Mouse (Mus musculus): ENCODE measurements around the gene Nhsl1.
A peak's percentile ranks its signal among the peaks of the same experiment; 100 is the strongest.

Gene Nhsl1

DNA sequence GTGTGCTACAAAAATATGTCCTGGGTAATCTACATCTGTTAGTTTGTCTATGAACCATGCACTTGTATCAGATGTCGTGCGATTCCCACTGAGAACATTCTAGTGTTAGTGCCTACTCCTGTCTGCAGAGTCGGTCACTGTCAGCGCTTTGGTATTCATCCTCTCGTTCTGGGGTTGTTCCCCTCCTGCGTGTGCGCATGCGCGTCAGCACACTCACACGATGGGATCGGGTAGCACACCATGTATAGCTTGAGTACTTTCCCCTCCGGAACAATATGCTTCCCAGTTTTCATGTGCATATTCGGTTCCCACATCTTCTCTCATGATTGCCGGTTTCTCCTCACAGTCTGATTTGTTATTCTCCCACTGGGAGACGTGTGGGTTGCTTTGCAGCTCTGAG is 28.4 kb downstream of the Nhsl1 start:
- DNase-seq, result no peak

DNA sequence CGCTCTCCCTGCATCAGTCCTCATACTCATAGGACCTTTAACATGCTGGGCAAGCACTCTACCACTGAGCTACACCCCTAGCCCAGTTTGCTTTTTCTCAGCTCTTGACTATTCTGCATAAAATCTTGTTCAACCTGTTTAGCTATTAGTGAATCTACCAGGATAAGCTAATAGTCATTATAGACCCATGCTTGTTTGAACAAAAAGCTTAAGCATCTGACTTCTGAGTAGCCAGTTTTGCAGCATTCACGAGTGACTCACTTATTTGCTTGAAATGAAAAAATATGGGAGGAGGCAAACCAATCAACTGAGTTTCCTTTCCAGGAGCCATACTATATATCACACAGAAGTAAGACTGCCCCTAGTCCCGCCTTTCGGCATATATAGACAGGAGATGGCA is 32.0 kb downstream of the Nhsl1 start:
- no peak for DNase-seq

DNA sequence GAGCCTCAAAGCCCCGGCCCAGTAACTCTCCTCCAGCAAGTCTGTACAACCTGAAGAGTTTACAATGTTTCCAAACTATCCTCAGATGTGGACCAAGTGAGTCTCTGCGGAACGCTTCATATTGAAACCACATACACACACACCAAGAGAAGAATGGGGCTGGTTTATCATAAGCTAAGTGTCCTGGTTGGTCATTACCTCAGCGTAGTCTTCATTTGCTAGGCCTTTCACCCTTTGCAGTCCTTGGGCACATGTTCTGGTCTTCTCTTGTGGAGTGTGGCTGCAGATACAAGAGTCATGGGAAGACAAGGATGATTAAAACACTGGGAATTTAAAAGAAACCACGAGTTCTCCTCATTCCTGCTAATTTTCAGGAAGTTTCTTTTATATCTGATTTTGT is 34.2 kb downstream of the Nhsl1 start:
- DNase-seq, result no peak

DNA sequence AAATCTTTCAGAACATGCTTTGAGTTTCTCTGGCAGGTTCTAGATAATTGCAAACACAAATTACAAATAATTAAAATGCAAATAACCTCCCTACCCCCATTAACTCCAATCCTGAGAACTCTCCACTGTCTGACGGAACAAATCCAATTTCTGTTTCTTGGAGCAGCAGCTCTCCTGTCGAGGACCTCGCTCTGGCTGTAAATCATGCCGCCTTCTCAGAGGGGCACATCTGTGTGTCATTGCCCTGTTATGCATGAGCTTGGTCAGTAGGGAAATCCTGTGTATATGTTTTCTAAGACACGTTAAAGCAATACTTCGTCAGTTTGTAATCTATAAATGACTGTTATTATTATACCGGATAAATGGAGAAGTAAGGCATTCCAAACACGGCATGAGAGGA is 35.3 kb downstream of the Nhsl1 start:
- no peak for DNase-seq

DNA sequence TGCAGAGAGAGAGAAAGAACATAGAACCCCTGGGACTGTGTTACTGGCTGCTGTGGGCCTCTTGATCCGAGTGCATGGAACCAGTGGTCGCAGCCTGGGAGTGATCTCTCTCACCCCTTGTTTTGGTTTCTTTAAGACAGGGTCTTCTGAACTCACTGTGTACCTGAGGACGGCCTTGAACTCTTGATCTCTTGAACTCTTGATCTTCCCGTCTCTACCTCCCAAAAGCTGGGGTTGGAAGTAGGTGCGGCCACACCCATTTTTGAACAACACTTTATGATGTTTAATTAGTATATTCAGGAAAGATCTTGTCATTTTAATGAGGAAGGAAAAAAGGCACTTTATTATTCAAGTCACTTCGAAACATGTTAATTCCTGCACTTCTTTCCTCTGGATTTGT is 37.7 kb downstream of the Nhsl1 start:
- no peak for DNase-seq

DNA sequence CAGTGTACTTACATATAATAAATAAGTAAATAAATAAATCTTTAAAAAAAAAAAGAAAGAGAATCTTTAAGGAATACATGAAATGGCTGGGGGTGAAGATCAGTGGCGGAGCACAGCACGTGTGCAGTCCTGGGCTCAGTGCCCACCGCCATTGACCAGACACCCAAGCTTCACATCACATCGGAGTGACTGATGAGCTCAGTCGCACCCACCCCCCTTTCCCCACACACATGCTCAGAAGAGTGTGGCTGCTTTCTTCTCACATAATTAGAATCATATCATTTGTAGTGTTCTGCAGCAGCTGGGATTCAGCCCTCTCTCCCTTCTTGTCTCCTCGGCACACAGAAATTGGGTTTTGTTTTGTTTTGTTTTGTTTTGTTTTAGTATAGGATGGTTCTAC is 38.4 kb downstream of the Nhsl1 start:
- DNase-seq, result no peak

DNA sequence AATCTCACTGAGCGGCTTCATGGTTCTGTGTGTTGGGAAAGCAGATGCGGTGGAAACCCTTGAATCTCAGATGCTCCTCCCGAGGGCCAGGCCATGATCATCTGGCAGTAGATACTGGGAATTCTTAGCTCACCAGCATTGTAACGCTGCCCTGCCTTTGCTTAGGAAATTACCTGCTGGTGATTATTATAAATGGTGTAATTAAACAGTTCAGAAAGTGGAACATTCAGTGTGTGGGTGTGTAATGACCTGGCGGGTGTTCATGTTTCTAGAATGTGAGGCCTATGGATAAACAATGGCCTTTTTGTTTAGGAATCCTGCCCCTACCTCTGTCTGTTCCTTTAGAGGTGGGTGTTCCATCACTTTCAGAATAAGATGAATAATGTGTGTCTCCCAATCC is 39.7 kb downstream of the Nhsl1 start:
- no peak for DNase-seq

DNA sequence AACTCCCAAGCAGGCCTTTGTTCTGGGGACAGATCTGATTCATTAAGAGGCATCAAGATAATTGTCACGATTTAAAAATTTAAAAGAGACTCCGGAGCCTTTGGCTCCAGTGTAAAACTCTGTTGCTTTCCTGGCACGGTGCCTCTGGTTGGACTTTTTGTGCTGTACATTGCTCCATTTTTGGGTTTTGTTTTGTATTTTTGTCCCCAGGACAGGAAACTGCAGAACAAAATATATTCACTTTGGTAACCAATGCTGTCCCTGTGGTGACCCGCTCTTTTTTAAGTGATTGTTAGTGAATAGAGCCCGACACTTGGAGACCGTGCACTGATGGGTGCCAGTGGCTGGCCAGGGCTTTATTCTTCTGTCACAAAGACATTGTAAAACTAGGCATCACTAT is 41.4 kb downstream of the Nhsl1 start:
- no peak for DNase-seq

DNA sequence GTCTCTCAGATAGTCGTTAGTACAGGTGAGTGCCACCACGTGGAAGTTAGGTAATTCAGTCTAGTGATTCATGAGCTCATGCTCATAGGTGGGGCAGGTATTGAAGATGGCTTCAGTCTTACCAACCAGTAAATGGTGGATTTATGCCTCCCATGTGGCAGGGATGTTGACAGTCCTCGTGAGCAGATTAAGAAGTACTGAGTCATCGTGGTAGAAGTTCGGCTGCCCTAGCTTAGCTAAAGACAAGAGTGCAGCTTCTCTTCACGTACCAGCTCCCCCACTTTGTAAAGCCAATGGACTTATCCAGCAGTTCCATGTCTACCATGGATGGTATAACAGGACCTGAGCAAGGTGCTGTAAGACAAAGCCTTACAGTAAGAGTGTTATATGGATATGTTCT is 46.6 kb downstream of the Nhsl1 start:
- DNase-seq, result no peak

DNA sequence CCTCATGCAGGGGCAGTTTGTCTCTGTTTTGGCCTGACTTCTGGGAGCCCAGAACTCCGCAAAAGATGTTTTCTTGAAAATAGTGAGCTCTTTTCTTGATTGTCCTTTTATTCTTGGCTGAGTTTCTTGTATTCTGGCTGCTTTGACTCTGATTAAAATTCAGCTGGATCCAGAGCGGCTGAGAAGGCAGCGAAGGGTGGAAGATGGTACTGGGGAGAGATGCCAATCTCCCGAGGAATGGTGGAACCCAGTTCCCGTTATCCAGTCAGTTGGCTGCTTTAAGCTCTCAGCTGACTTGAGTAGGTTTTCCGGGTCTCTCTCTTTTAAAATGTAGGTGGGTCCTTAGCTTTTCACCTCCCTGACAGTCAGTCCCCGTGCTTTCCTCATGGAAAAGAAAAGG is 47.9 kb downstream of the Nhsl1 start:
- no peak for DNase-seq

DNA sequence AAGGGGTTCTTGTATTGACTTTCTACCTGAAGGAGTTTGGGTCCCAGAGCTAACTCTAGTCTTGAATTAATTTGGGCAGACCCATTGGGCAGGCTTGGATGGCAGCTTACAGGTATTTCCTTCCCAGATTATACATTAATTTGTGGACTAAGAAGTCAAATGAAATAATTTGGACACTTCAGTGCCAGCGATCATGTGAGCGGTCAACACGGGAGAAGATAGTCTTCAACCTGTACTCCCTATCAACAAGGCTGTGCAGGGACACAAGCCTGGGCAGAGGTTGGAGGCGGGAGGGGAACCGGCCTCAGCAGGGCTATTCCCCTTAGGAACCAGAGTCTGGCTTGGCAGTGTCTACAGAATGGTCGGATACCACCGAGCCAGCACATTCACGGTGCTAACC is 49.3 kb downstream of the Nhsl1 start:
- DNase-seq, result no peak

DNA sequence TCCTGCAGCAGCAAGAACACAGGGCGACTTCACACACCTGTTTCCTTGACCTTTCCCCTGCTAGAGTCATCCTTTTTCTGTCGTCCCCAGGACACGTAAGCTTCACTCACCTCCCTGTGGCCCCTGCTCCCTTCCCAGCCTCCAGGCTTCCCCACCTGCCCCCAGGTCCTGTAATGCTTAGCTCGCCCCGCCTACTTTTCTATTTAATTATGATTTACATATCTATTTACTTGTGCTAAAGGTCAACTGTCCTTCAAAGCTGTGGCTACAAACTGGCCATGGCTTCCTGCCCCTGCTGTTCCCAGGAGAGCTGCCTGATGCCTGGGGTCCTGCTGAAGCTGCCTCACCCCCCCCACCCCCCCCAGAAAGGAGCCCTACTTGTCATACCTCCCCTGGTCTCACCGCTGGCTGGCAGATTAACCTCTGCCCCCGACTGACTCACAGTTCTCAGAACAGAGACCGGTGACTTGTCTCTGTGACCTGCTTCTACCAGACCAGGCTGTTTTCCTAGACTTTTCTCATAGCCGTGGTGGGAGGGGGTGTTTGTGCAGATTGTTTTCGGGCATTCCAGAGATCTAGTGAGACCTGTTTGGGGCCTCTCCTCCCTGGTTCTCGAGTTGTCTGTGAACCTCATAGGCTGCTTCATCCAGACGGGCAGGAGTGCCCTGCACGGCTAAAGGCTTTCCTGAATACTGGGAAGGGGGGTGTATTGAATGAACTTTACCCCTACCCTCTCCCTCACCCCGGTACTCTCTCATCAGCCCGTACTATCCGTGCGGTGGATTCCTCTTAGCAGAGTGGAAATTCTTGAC is 51.9 kb downstream of the Nhsl1 start:
- no peak for DNase-seq

DNA sequence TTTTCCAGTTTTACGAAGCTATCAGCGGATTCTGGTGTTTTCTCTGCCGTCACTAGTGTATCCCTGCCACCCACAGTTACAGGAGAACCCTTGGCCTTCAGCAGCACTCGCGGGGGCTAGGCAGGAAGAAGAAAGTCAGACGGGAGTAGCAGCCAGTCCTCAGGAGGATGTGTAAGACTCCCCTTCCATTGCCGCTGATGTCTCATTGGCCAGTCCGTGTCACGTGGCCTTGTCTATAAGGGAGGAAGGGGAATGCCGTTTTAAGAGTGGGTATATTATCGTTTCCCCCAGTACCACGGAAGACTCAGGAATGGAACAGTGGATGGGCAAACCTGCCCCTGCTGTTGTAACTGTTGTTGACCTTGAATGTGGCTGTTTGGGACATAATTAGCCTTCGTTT is 53.1 kb downstream of the Nhsl1 start:
- no peak for DNase-seq

DNA sequence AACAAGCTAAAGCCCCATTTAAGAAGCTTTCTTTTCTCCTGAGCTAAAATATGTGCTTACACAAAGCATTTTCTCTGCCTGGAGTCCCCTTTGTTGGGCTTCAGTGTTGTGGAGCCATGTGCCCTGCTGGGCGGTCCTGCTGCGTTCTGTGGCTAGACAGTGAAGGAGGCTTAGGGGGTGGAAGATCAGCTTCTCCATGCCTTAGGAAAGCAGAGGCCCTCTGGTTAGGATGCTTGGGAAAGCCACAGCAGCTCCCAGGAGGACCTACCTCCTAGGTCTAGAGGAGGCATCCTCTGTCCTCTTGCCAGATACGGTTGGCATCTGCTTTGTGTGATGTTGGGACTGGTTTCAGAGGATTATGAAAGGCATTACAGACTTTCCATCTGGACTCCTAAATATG is 56.5 kb downstream of the Nhsl1 start:
- no peak for DNase-seq

DNA sequence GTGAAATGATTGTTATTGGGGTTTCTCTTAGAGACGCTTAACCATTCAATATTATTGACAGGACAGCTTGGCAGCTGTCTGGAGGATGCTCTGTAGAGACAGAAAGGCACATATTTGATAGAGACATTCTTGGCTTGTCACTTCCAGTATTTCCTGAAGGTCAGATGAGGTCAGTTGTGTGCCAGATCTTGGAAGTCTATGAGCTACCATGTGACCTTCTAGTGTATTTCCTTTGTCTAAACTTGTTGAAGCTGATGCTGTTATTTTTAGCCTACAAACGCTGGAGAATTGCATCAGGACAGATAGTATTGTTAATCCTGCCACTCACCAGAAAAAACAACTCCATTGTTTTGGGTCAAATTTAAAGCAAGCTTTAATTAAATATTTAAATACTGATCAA is 66.0 kb downstream of the Nhsl1 start:
- no peak for DNase-seq

DNA sequence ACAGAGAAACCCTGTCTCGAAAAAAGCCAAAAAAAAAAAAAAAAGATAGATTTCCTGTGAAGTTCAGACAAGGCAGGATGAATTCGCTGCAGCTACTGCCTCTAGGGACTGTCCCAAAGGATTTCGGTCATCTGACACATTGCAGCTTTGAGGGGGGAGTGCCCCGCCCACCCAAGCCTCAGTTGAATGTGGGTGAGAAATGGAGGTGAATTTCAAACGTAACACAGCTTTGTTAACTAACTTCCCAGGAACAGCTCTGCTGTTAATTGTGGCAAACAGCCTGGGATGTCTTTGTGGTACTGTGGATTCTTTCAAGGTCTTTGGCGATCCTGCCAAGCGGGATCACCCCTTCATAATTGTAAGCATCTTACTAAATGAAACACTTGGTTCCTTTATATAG is 67.4 kb downstream of the Nhsl1 start:
- DNase-seq, result peak; percentile 92

DNA sequence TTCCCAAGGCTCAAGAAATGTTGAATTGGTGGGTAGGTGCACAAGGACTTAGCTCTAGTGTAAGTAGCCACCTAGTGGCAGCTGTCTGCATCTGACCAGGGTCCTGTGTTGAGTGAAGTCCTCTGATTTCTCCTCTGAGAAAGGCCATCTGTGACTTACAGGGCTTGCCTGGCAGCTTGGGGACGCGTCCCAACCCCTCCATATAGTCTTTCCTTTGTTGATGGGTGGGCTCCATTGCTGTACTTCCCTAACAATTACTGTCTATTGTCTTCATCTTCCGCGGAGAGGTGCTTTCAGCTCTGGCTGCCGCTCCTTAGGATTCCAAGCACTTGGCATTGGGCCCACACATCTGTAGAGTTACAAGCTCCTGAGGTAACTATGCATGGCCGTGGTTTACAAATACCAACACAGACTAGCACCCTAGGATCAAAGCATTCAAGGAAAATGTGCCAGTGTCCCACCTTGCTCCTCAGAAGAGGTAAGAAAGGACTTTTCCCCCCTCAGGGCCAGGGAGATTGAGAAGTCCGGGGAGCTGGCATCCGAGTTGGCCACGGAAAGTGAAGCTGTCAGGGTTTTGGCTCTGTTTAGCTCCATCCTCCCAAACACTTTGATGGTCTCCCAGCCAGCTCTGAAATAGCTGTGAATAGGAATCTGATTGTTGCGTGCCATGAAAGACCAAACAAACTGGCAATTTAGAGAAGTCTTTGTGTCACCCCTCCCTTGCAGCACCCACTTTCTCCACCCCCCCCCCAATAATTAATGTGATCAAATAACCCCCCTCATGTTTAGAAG is 70.2 kb downstream of the Nhsl1 start:
- peak; percentile 97 for DNase-seq

DNA sequence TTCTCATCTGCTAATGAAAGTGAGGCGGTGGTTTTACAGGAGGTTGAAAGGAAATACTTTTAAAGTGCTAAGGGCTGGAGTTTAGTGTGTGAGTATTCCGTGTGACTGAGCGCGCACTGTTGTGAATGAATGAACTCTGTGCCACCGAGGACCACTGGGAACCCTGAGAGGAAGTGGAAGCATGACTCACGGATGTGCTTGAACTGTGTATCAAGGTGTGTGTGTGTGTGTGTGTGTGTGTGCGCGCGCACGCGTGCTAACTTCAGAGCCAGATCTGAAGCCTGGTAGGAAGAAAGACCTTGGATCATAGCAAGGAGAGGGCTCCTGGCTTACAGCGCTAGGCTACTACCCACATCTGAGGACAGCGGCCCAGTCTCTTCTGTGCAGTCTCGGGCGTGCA is 71.2 kb downstream of the Nhsl1 start:
- DNase-seq, result peak; percentile 92

DNA sequence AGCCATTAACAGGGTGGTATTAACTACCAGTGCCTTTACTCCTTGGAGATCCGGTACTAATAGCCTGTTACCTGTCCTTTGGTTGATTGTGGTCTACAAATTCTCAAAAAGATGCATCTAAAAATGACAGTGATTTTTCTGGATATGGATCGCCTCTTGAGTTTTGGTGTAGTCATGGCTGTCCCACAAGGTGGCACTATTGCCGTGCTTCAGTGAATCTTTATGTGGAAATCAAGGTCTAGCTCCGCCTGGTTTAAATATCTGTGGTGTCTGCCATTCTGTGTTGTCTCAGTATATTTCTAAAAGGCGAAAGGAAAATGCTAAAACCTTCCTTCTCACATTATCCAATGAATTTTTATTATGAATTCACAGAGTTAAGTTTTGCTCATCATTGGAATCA is 72.8 kb downstream of the Nhsl1 start:
- DNase-seq, result no peak

DNA sequence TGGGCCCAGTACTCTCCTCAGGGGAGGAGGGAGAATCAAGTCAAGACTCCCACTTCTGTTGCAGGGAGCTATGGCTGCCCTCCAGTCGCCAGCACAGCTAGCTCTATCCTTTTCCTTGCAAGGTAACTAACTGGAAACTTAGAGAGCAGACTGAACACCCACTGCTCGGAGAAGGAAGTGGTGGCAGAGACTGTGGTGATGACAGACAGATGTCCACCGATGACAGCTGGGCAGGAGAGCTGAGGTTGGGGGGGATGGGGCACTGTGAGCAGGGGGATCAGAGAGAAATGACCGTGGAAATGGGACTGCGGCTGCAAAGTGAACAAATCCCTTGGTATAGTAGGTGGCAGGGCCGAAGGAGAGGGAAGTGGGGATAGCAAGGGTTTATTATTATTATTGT is 73.5 kb downstream of the Nhsl1 start:
- no peak for DNase-seq

DNA sequence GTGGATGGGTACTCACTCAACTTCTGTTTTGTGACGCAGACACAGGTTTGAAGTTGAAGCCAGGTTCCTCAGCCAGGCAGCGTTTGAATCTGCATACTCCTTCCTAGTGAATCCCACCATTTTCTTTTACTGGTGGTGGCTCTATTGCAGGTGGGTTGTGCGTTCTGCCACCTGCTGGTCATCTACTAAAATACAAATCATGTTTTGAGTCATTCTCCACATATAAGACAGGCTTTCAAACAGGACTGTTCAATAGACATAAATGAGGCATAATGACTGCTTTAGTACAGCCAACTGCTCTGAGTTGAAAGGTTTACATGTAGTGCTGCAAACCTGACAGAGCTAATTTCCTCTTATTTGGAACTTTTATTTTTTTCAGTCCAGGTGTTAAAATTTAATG is 75.0 kb downstream of the Nhsl1 start:
- DNase-seq, result no peak

DNA sequence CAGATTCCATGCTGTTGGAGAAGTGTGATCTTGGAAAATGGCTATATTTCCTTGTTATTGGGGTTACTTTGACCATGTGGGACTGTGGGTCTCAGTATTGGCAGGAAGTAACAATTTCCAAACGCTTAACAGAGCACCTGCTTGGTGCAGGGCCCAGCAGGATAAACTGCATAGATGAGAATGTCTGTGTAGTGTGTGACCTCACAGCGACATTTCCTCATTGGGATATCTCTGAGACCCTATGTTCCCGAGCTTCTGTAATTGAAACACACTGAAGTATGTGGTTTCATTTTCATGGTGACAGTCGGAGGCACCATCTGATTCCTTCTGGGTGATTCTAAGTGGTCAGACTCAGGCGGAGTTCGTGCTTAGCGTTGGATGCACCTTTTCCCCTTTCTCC is 75.5 kb downstream of the Nhsl1 start:
- no peak for DNase-seq

DNA sequence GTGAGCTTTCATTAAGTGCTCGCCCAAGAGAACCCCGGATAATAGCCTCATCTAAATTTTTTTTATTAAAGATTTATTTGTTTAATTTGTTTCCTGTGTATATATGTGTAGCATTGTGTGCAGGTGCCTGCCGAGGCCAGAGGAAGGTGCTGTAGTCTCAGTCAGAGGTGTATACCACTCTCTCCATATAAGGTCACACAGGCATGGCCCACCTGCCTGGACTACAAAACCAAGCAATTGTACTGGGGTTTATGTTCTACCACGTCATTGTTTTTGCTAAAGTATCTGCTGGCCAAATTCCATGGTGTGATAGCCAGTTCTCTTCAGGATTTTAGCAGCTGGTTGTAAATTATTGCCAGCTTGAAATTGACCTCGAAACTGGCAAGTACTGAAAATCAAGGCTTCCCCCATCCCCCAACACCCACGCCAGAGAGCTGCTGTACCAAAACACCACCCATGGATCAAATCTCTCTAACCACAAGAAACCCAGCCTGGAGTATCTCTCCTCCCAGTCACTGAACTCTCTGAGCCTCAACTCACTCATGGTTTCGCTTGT is 81.4 kb downstream of the Nhsl1 start:
- no peak for DNase-seq

DNA sequence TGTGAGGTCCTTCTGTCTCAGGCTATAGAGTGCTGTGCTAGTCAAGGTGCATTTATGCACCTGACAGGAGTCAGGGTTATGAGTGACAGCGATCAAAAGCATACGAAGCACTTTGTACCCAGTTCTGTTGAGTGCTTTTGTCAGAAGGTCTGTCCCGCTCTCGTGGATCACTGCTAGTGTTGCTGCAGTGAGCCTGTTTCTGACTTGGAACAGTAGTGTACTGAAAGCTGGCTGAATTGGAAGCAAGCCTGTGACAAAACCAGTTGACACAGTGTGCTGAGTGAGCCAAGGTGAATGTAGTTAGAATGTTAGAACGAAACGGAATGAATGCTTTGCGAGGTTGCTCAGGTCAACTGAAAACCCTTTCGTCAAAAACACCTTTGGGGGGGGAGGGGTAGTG is 82.2 kb downstream of the Nhsl1 start:
- DNase-seq, result peak; percentile 91
